Mouse (Mus musculus): ENCODE measurements around the gene Ifrd2. TPM values are rescaled to one million over a fixed set of nuclear protein-coding genes. Genes with fewer than 3 reads are reported as not detected.

Ifrd2 gene
- polyA plus RNA-seq, 1 experiment from 2014 or later = 16.5 TPM

DNA sequence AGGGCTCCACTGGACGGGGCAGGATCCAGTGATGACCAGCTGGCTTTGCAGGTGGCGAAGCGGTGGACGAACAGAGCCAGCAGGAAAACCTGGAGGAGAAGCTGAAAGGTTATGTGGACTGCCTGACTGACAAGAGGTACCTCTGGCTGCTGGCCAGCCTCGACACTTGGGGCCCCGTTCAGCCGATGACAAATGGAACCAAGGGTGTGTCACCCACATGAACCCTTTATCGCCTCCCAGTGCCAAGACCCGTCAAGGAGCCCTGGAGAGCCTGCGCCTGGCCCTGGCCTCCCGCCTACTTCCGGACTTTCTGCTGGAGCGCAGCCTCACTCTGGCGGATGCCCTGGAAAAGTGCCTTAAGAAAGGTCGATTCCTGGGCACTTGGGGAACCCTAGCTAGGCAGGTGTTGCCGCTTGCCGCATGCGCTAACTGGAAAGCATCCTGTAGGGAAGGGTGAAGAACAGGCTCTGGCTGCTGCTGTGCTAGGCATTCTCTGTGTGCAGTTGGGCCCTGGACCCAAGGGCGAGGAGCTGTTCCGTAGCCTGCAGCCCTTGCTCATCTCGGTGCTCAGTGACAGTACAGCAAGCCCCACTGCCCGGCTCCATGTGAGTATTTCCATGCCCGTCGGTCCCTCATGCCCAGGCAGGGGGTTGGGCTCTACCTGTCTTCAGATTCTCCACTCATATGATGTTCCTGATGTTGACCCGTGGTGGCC, 2.8 kb downstream of the Ifrd2 start:
- no peak overlapping the region for H3K27ac ChIP-seq
- ATAC-seq (ENCODE audit: low FRiP score) (no peak), DNase-seq (ENCODE audit: low spot score) (no peak)
- H3K4me3 ChIP-seq (replicated peaks; ENCODE audit: low read length) = no peak overlapping the region
- H3K27me3 ChIP-seq (ENCODE audit: control insufficient read depth, insufficient read depth, low read length) = no peaks in the 10 kb centered on the region
- peaks cover 9% of the 10 kb centered on the region for H3K4me1 ChIP-seq (replicated peaks; ENCODE audit: control insufficient read depth, insufficient read depth, low read length)
- H3K4me2 ChIP-seq (replicated peaks) = no peak overlapping the region
- H3K36me3 ChIP-seq (replicated peaks; ENCODE audit: control insufficient read depth, insufficient read depth) = peaks cover 36% of the 10 kb centered on the region
- H3K9me3 ChIP-seq (ENCODE audit: control insufficient read depth, low read length) = no peaks in the 10 kb centered on the region
- H3K9ac ChIP-seq = no peak overlapping the region
- WGBS = 94% methylated on average over 25 of the region's 25 CpGs

DNA sequence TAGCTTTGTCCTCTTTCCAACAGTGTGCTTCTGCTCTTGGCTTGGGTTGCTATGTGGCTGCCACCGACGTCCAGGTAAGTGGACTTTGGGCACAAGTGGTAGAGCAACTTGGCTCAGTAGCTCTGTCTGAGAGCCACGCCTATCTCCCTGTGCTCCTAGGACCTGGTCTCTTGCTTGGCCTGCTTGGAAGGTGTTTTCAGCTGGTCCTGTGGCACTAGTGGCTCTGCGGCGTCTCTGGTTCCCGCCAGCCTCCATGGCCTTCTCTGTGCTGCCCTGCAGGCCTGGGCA, 3.3 kb downstream of the Ifrd2 start:
- H3K9ac ChIP-seq = no peak overlapping the region
- peaks cover 9% of the 10 kb centered on the region for H3K4me1 ChIP-seq (replicated peaks; ENCODE audit: control insufficient read depth, insufficient read depth, low read length)
- 92% methylated on average over 6 of the region's 6 CpGs for WGBS
- DNase-seq (ENCODE audit: low spot score) (no peak), ATAC-seq (ENCODE audit: low FRiP score) (no peak)
- no peaks in the 10 kb centered on the region for H3K9me3 ChIP-seq (ENCODE audit: control insufficient read depth, low read length)
- no peak overlapping the region for H3K4me2 ChIP-seq (replicated peaks)
- H3K4me3 ChIP-seq (replicated peaks; ENCODE audit: low read length) = no peak overlapping the region
- peaks cover 36% of the 10 kb centered on the region for H3K36me3 ChIP-seq (replicated peaks; ENCODE audit: control insufficient read depth, insufficient read depth)
- H3K27me3 ChIP-seq (ENCODE audit: control insufficient read depth, insufficient read depth, low read length) = no peaks in the 10 kb centered on the region
- no peak overlapping the region for H3K27ac ChIP-seq

DNA sequence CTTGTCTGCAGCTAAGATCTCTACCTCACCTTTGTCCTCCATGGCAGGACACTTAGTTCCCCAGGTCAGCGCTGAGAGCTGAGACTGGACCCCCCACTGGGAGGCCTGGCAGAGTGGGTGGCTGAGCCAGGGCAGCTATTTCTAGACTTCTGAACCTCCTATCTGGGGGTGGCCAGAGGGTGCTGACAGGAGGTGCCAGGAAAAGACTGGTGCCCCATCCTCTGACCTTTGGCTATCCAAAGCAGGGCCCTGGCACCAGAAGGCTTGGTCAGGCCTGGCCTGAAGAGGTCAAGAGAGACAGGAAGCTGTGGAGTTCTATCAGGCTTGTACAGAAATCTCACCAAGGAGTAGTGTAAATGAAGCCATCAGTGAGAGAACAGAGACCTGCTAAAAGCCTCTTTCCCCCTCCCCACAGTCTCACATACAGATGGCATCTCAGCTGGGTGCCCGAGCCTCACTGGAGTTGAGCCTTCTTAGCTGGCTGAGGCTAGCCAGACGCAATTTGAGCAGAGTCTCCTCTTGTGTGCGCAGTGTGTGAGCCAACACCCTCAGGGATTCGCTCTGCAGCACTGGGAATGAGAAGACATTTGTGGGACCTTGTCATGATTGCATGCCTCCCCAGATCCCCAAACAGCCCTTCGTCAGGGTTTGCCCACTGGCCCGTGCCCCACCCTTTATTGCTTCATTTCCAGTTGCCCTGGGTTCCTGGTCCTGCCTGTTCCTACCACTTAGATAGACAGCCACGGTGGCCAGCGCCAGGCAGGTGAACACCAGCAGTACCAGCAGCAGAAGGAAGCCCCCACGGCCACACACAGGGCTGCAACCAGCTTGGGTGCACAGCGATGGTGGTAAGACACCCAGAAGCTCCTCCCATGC, 5.9 kb downstream of the Ifrd2 start:
- WGBS = 75% methylated on average over 11 of the region's 11 CpGs
- no peak for ATAC-seq (ENCODE audit: low FRiP score)
- Histone ChIP-seq H3K36me3 (replicated peaks; ENCODE audit: control insufficient read depth, insufficient read depth) (peaks cover 36% of the 10 kb centered on the region), H3K27ac (0 out of 2 replicates have a peak overlapping the region, but pooled peaks have one; percentile 38), H3K27me3 (ENCODE audit: control insufficient read depth, insufficient read depth, low read length) (no peaks in the 10 kb centered on the region), H3K4me1 (replicated peaks; ENCODE audit: control insufficient read depth, insufficient read depth, low read length) (peaks cover 4% of the 10 kb centered on the region), H3K4me3 (replicated peaks; ENCODE audit: low read length) (no peak overlapping the region), H3K9me3 (ENCODE audit: control insufficient read depth, low read length) (no peaks in the 10 kb centered on the region), H3K4me2 (replicated peaks) (no peak overlapping the region), H3K9ac (no peak overlapping the region)
- no peak for DNase-seq (ENCODE audit: low spot score)

DNA sequence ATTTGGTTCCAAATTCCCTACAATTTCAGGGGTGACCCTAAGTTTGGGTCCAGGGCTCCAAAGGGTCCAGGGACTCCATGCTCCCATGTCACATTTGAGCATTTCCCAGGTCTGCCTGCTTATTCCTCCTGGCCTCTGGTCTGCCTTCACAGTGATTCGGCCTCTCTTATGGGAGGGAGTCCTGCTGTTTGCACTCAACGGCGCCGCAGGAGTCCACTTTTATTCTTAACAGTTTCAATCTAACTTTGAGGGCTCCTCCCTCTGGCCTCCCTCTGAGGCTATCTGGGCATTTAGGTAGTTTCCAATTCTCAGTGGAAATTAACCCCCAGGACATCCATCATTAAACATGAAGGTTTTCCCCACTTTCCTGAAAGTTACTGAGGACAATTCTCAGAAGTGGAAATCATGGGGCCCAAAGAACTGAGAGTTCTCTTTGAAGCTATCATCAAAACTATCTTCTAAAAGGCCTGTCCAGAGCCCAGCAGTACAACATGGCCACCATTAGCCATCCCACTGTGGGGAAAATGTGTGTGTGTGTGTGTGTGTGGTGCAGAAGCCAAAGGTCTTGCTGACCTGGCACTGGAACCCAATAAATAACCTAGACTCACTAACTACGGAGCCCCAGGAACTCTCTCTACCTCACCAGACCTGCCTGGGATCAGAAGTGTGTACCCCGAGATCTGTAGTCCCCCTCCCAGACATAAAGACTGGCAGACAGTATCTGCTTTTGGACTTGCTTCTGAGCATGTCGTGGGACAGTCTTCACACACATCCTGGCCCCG, 7.0 kb downstream of the Ifrd2 start:
- H3K9me3 ChIP-seq (ENCODE audit: control insufficient read depth, low read length) = no peaks in the 10 kb centered on the region
- H3K27ac ChIP-seq = no peak overlapping the region
- no peak overlapping the region for H3K4me2 ChIP-seq (replicated peaks)
- no peak overlapping the region for H3K9ac ChIP-seq
- DNase-seq (ENCODE audit: low spot score) = no peak
- H3K4me3 ChIP-seq (replicated peaks; ENCODE audit: low read length) = no peak overlapping the region
- H3K36me3 ChIP-seq (replicated peaks; ENCODE audit: control insufficient read depth, insufficient read depth) = peaks cover 36% of the 10 kb centered on the region
- H3K4me1 ChIP-seq (replicated peaks; ENCODE audit: control insufficient read depth, insufficient read depth, low read length) = no peaks in the 10 kb centered on the region
- H3K27me3 ChIP-seq (ENCODE audit: control insufficient read depth, insufficient read depth, low read length) = no peaks in the 10 kb centered on the region
- WGBS = 77% methylated on average over 8 of the region's 8 CpGs
- no peak for ATAC-seq (ENCODE audit: low FRiP score)

DNA sequence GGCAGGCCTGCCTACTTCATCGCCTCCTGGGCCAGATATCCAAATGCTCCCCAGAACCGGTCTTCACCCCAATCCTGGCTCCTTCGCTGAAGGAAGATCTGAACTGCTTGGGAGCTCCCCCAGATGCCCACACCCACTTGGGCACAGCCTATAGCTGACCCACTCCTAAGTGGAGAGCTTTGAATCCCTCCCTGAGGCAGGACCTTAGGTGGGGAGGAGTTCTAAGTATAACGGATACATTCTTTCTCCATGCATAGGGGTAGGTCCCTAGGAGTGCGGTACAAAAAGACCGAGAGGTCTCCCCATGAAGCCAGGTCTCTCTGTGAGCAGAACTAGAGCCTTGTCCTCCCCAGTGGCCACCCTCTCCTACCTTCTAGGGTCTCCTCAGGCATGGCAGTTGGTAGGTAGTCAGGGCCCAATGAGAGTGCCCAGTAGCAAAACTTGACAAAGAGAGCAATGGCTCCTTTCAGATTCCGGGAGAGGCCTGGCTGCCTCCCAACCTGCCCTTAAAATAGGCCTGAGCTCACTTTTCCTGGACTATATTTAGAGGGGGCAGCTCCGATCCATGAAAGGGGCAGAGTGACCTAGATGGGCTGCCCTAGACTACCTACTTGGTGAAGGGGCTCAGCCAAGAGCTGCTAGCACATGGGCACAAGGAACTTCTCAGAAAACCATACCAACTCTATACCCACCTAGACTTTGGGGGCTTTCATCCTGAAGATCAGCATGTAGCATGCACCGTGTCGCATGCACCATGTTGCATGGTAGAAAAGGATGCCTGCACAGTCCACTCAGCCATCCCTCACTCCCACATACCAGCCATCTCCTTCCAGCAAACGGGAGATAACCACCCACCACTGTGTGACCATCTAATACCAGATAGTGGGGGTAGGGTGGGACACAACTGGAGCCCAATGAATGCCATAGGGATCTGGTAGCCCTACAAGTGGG, 9.5 kb downstream of the Ifrd2 start:
- 92% methylated on average over 11 of the region's 11 CpGs for WGBS
- Histone ChIP-seq H3K4me1 (replicated peaks; ENCODE audit: control insufficient read depth, insufficient read depth, low read length) (no peaks in the 10 kb centered on the region), H3K4me3 (replicated peaks; ENCODE audit: low read length) (no peak overlapping the region), H3K27ac (no peak overlapping the region), H3K4me2 (replicated peaks) (no peak overlapping the region), H3K9me3 (ENCODE audit: control insufficient read depth, low read length) (no peaks in the 10 kb centered on the region), H3K27me3 (ENCODE audit: control insufficient read depth, insufficient read depth, low read length) (no peaks in the 10 kb centered on the region), H3K9ac (no peak overlapping the region), H3K36me3 (replicated peaks; ENCODE audit: control insufficient read depth, insufficient read depth) (peaks cover 18% of the 10 kb centered on the region)
- no peak for DNase-seq (ENCODE audit: low spot score)
- no peak for ATAC-seq (ENCODE audit: low FRiP score)

DNA sequence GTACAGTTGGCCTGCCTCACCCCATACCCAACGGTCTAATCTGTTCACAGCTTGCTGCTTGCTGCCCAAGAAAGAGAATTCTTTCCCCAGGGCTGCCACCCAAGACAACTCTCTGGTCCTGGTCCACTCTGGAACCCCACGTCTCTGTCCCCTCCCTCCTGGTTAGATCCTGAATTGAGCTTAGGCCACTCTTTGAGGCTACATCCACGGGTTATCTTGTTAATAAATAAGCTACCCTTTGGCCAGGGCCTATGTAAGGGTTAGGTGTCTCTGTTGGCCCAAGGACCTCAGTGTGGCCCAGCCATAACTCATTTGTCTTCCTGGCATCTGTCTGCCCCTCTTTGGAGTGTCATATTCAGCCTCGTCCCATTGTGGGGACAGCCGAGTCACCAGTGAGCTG, 10.9 kb downstream of the Ifrd2 start:
- DNase-seq (ENCODE audit: low spot score) (no peak), ATAC-seq (ENCODE audit: low FRiP score) (no peak)
- Histone ChIP-seq H3K9ac (no peak overlapping the region), H3K36me3 (replicated peaks; ENCODE audit: control insufficient read depth, insufficient read depth) (peaks cover 8% of the 10 kb centered on the region), H3K4me1 (replicated peaks; ENCODE audit: control insufficient read depth, insufficient read depth, low read length) (peaks cover 4% of the 10 kb centered on the region; the same call in 1 of the 2 replicates), H3K4me3 (replicated peaks; ENCODE audit: low read length) (no peak overlapping the region), H3K4me2 (replicated peaks) (no peak overlapping the region), H3K27me3 (ENCODE audit: control insufficient read depth, insufficient read depth, low read length) (no peaks in the 10 kb centered on the region), H3K9me3 (ENCODE audit: control insufficient read depth, low read length) (no peaks in the 10 kb centered on the region), H3K27ac (no peak overlapping the region)
- WGBS = 79% methylated on average over 5 of the region's 5 CpGs

DNA sequence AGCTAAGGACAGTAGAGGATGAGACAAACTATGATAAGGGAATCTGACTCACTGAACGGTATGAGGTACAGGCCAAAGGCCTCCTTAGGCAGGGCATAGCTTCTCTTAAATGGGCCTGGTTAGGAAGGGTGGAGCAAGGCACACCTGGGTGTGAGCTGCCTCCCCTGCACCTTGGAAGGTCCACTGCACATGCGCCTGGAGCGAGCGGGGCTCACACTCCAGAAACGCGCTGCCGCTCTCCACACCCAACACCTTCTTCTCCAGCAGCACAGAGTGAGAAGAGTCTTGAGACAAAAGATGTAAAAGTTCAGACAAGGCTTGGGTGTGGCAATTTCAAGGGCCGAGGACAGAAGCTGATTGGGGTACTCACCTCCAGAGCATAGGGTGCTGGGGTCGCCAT, 12.0 kb downstream of the Ifrd2 start:
- DNase-seq (ENCODE audit: low spot score) (no peak), ATAC-seq (ENCODE audit: low FRiP score) (no peak)
- H3K27ac ChIP-seq = no peak overlapping the region
- no peak overlapping the region for H3K4me2 ChIP-seq (replicated peaks)
- no peak overlapping the region for H3K9ac ChIP-seq
- no peaks in the 10 kb centered on the region for H3K36me3 ChIP-seq (replicated peaks; ENCODE audit: control insufficient read depth, insufficient read depth)
- no peaks in the 10 kb centered on the region for H3K27me3 ChIP-seq (ENCODE audit: control insufficient read depth, insufficient read depth, low read length)
- no peaks in the 10 kb centered on the region for H3K9me3 ChIP-seq (ENCODE audit: control insufficient read depth, low read length)
- no peak overlapping the region for H3K4me3 ChIP-seq (replicated peaks; ENCODE audit: low read length)
- H3K4me1 ChIP-seq (replicated peaks; ENCODE audit: control insufficient read depth, insufficient read depth, low read length) = peaks cover 5% of the 10 kb centered on the region; the same call in 1 of the 2 replicates
- WGBS = 91% methylated on average over 9 of the region's 9 CpGs

DNA sequence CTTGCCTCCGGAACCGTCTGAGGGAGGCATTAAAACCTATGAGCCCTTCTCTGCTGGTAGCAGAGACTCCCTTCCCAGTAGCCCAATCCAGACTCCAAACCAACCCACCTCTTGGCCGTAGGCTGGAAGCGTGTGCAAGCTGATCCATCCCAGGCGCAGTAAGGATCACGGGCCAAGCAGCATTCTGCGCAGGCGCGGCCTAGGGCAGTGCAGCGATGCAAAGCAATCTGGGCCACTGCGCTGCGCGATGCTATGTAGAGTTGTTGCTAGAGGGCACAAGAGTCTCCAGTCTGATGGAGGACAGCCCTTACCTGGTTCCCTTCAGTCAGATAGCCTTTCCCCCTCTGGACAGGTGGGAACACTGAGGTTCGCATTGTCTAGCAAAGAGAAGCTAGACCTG, 12.4 kb downstream of the Ifrd2 start:
- Histone ChIP-seq H3K4me1 (replicated peaks; ENCODE audit: control insufficient read depth, insufficient read depth, low read length) (peaks cover 10% of the 10 kb centered on the region), H3K9ac (0 out of 2 replicates have a peak overlapping the region, but pooled peaks have one; percentile 8), H3K4me3 (replicated peaks; ENCODE audit: low read length) (no peak overlapping the region), H3K27ac (no peak overlapping the region), H3K36me3 (replicated peaks; ENCODE audit: control insufficient read depth, insufficient read depth) (no peaks in the 10 kb centered on the region), H3K9me3 (ENCODE audit: control insufficient read depth, low read length) (no peaks in the 10 kb centered on the region), H3K27me3 (ENCODE audit: control insufficient read depth, insufficient read depth, low read length) (no peaks in the 10 kb centered on the region), H3K4me2 (replicated peaks) (no peak overlapping the region)
- DNase-seq (ENCODE audit: low spot score) (no peak), ATAC-seq (ENCODE audit: low FRiP score) (no peak)
- WGBS = 66% methylated on average over 14 of the region's 14 CpGs

All from hindbrain, embryonic 14.5 days (tissue).